Mouse (Mus musculus) heart, embryonic 12.5 days (tissue): ENCODE measurements around the gene Tmem189. TPM values are rescaled to one million over a fixed set of nuclear protein-coding genes. Genes with fewer than 3 reads are reported as not detected.

Source experiments
- ATAC-seq: fragments of 200-750 bp; cut with Nextera tagmentation; 2 replicates; pipeline ENCODE4 v1.8.0; 2017; ENCODE audit warnings: moderate TSS enrichment, moderate library complexity; ENCODE audit not compliant: insufficient number of reproducible peaks, low FRiP score
- H3K27ac ChIP-seq: fragments of 300-500 bp; sonication (generic); 2 replicates; pipeline ENCODE4 v1.5.1; 2016; ENCODE audit warnings: mild to moderate bottlenecking, moderate library complexity; ENCODE audit not compliant: poor library complexity, severe bottlenecking
- H3K27me3 ChIP-seq: fragments of 300-500 bp; sonication (generic); replicated peaks from 2 replicates; pipeline ENCODE4 v1.6.1; 2016; ENCODE audit warnings: mild to moderate bottlenecking, moderate library complexity
- H3K36me3 ChIP-seq: fragments of 300-500 bp; sonication (generic); 2 replicates; pipeline ENCODE4 v1.6.1; 2016; ENCODE audit warnings: mild to moderate bottlenecking, moderate library complexity
- H3K4me1 ChIP-seq: fragments of 300-500 bp; sonication (generic); replicated peaks from 2 replicates; pipeline ENCODE4 v1.6.1; 2016; ENCODE audit warnings: mild to moderate bottlenecking
- H3K4me2 ChIP-seq: fragments of 300-500 bp; sonication (generic); 2 replicates; pipeline ENCODE4 v1.6.1; 2016; ENCODE audit warnings: mild to moderate bottlenecking, moderate library complexity
- H3K4me3 ChIP-seq: fragments of 300-500 bp; sonication (generic); 2 replicates; pipeline ENCODE4 v1.5.1; 2016; ENCODE audit warnings: mild to moderate bottlenecking
- H3K9ac ChIP-seq: fragments of 300-500 bp; sonication (generic); 2 replicates; pipeline ENCODE4 v1.6.1; 2016; ENCODE audit warnings: mild to moderate bottlenecking, moderate library complexity
- H3K9me3 ChIP-seq: fragments of 300-500 bp; sonication (generic); replicated peaks from 2 replicates; pipeline ENCODE4 v1.6.1; 2016; ENCODE audit warnings: mild to moderate bottlenecking, moderate library complexity
- WGBS: fragments of 180-500 bp; shearing (Covaris S2); methylation state at CpG from one replicate; pipeline ENCODE4 v1.1.7; 2016; 5-methylcytosine and 5-hydroxymethylcytosine counted together
- polyA plus RNA-seq: library from polyadenylated mRNA; unstranded; fragments of >200 nt; fragmentation: Nextera tagmentation; extraction: Ambion mirVana; gene quantifications from 2 replicates; pipeline ENCODE4 v1.2.1, GENCODE M21; 2016

Gene Tmem189
- polyA plus RNA-seq, result 46.6 and 48.3 TPM in 2 replicates

- Histone ChIP-seq H3K4me3 (peak within 1 kb of the TSS; percentile 81), H3K27ac (peak within 1 kb of the TSS; percentile 64), H3K36me3 (no peaks in the 10 kb centered on the region), H3K9me3 (no peaks in the 10 kb centered on the region), H3K9ac (peak within 1 kb of the TSS; percentile 81), H3K4me2 (peak within 1 kb of the TSS; percentile 99), H3K4me1 (peaks cover 31% of the 10 kb centered on the region), H3K27me3 (peaks cover 21% of the 10 kb centered on the region)
- WGBS, result under 1% methylated on average over 99 of the region's 99 CpGs
- ATAC-seq, result no peak
Observed at GRCm38 (mm10) chr2:167689501-167690218, at the start of gene Tmem189. TSS of gene Tmem189 (minus strand) at chr2:167689822.

- Histone ChIP-seq H3K4me2 (no peak overlapping the region), H3K27ac (no peak overlapping the region), H3K4me1 (peaks cover 24% of the 10 kb centered on the region), H3K9ac (0 out of 2 replicates have a peak overlapping the region, but pooled peaks have one; percentile 18), H3K36me3 (no peaks in the 10 kb centered on the region), H3K4me3 (no peak overlapping the region), H3K27me3 (no peaks in the 10 kb centered on the region), H3K9me3 (no peaks in the 10 kb centered on the region)
- no peak for ATAC-seq
- WGBS, result 46% methylated on average over 6 of the region's 6 CpGs
Observed at GRCm38 (mm10) chr2:167739030-167739429, 49.4 kb upstream of the Tmem189 start.

GRCm38 (mm10) chr2:167734861-167735260 is 45.2 kb upstream of the Tmem189 start:
- Histone ChIP-seq H3K27ac (no peak overlapping the region), H3K4me1 (peaks cover 14% of the 10 kb centered on the region), H3K36me3 (no peaks in the 10 kb centered on the region), H3K9me3 (no peaks in the 10 kb centered on the region), H3K4me2 (no peak overlapping the region), H3K27me3 (peaks cover 11% of the 10 kb centered on the region; the same call in 1 of the 2 replicates), H3K4me3 (no peak overlapping the region), H3K9ac (no peak overlapping the region)
- ATAC-seq, result no peak
- WGBS, result 55% methylated on average over 10 of the region's 10 CpGs

- Histone ChIP-seq H3K27me3 (peaks cover 21% of the 10 kb centered on the region; the same call in 1 of the 2 replicates), H3K4me1 (peaks cover 6% of the 10 kb centered on the region; the same call in 1 of the 2 replicates), H3K36me3 (no peaks in the 10 kb centered on the region), H3K4me3 (no peak overlapping the region), H3K4me2 (no peak overlapping the region), H3K9me3 (no peaks in the 10 kb centered on the region), H3K27ac (no peak overlapping the region), H3K9ac (no peak overlapping the region)
- ATAC-seq, result no peak
- 64% methylated on average over 13 of the region's 13 CpGs for WGBS
Observed at GRCm38 (mm10) chr2:167731149-167731548, 41.5 kb upstream of the Tmem189 start.

GRCm38 (mm10) chr2:167730036-167730435 is 40.4 kb upstream of the Tmem189 start:
- Histone ChIP-seq H3K4me2 (no peak overlapping the region), H3K27ac (no peak overlapping the region)
- WGBS, result 73% methylated on average over 7 of the region's 7 CpGs

GRCm38 (mm10) chr2:167727161-167727560 is 37.5 kb upstream of the Tmem189 start:
- Histone ChIP-seq H3K36me3 (no peaks in the 10 kb centered on the region), H3K27ac (no peak overlapping the region), H3K9ac (no peak overlapping the region), H3K4me2 (no peak overlapping the region), H3K4me1 (no peaks in the 10 kb centered on the region), H3K4me3 (no peak overlapping the region), H3K9me3 (no peaks in the 10 kb centered on the region), H3K27me3 (peaks cover 28% of the 10 kb centered on the region; the same call in 1 of the 2 replicates)
- ATAC-seq, result no peak
- 52% methylated on average over 13 of the region's 13 CpGs for WGBS

More at GRCm38 (mm10) chr2:167730036-167730435, 40.4 kb upstream of the Tmem189 start:
- Histone ChIP-seq H3K36me3 (no peaks in the 10 kb centered on the region), H3K4me1 (peaks cover 6% of the 10 kb centered on the region; the same call in 1 of the 2 replicates), H3K27me3 (peaks cover 21% of the 10 kb centered on the region; the same call in 1 of the 2 replicates), H3K9ac (no peak overlapping the region), H3K4me3 (no peak overlapping the region), H3K9me3 (no peaks in the 10 kb centered on the region)
- no peak for ATAC-seq

GRCm38 (mm10) chr2:167725879-167726278 is 36.3 kb upstream of the Tmem189 start:
- Histone ChIP-seq H3K27me3 (peaks cover 24% of the 10 kb centered on the region; the same call in 1 of the 2 replicates), H3K9ac (no peak overlapping the region)

GRCm38 (mm10) chr2:167723589-167724206 is 34.1 kb upstream of the Tmem189 start:
- Histone ChIP-seq H3K4me2 (no peak overlapping the region), H3K36me3 (no peaks in the 10 kb centered on the region), H3K4me1 (no peaks in the 10 kb centered on the region), H3K27me3 (peaks cover 9% of the 10 kb centered on the region; the same call in 1 of the 2 replicates), H3K9me3 (no peaks in the 10 kb centered on the region), H3K27ac (no peak overlapping the region), H3K4me3 (no peak overlapping the region), H3K9ac (no peak overlapping the region)
- WGBS, result 79% methylated on average over 11 of the region's 11 CpGs
- no peak for ATAC-seq

More at GRCm38 (mm10) chr2:167725879-167726278, 36.3 kb upstream of the Tmem189 start:
- WGBS, result 91% methylated on average over 10 of the region's 10 CpGs
- Histone ChIP-seq H3K36me3 (no peaks in the 10 kb centered on the region), H3K4me1 (no peaks in the 10 kb centered on the region), H3K9me3 (no peaks in the 10 kb centered on the region), H3K4me2 (no peak overlapping the region), H3K27ac (no peak overlapping the region), H3K4me3 (no peak overlapping the region)
- no peak for ATAC-seq

- H3K4me1 ChIP-seq, result no peaks in the 10 kb centered on the region
- no peak for ATAC-seq
- 60% methylated on average over 6 of the region's 6 CpGs for WGBS
Observed at GRCm38 (mm10) chr2:167722538-167722937, 32.9 kb upstream of the Tmem189 start.

GRCm38 (mm10) chr2:167721159-167721882 is 31.7 kb upstream of the Tmem189 start:
- no peaks in the 10 kb centered on the region for H3K9me3 ChIP-seq
- no peaks in the 10 kb centered on the region for H3K4me1 ChIP-seq
- no peak overlapping the region for H3K4me2 ChIP-seq
- H3K27me3 ChIP-seq, result peaks cover 7% of the 10 kb centered on the region; the same call in 1 of the 2 replicates
- H3K27ac ChIP-seq, result no peak overlapping the region
- no peaks in the 10 kb centered on the region for H3K36me3 ChIP-seq
- no peak overlapping the region for H3K4me3 ChIP-seq
- 69% methylated on average over 11 of the region's 11 CpGs for WGBS
- ATAC-seq, result no peak
- no peak overlapping the region for H3K9ac ChIP-seq

More at GRCm38 (mm10) chr2:167722538-167722937, 32.9 kb upstream of the Tmem189 start:
- Histone ChIP-seq H3K27me3 (peaks cover 9% of the 10 kb centered on the region; the same call in 1 of the 2 replicates), H3K4me2 (no peak overlapping the region), H3K27ac (no peak overlapping the region), H3K9ac (no peak overlapping the region), H3K4me3 (no peak overlapping the region), H3K36me3 (no peaks in the 10 kb centered on the region), H3K9me3 (no peaks in the 10 kb centered on the region)

GRCm38 (mm10) chr2:167719520-167719919 is 29.9 kb upstream of the Tmem189 start:
- ATAC-seq, result no peak
- H3K9ac ChIP-seq, result no peak overlapping the region
- H3K4me1 ChIP-seq, result no peaks in the 10 kb centered on the region
- H3K9me3 ChIP-seq, result no peaks in the 10 kb centered on the region
- no peak overlapping the region for H3K4me3 ChIP-seq
- 79% methylated on average over 4 of the region's 4 CpGs for WGBS
- no peak overlapping the region for H3K27ac ChIP-seq
- H3K27me3 ChIP-seq, result peaks cover 7% of the 10 kb centered on the region; the same call in 1 of the 2 replicates
- no peak overlapping the region for H3K4me2 ChIP-seq
- H3K36me3 ChIP-seq, result no peaks in the 10 kb centered on the region
